ENCODE assay signal across 8 mouse cellular contexts in genomic region chr7:7188191-7188942, GRCm38 (mm10). TPM values are rescaled to one million over a fixed set of nuclear protein-coding genes. Genes with fewer than 3 reads are reported as not detected.
DNase-seq lines count a peak whose midpoint lies in the region; ATAC-seq and TF ChIP-seq lines count a peak whose summit lies in the region.

No protein-coding gene starts in this region.

- H3K4me3 ChIP-seq in brown adipose tissue, adult 24 weeks (ENCODE audit: insufficient read depth, low read depth, low read length), result peak overlapping the region; percentile 81
- H3K4me3 ChIP-seq in forebrain, embryonic 10.5 days, result peak overlapping the region; percentile 60
- H3K4me3 ChIP-seq in heart, postnatal 0 days (ENCODE audit: low read depth, low read length), result peak overlapping the region; percentile 63
- peak overlapping the region; percentile 63 for H3K4me3 ChIP-seq in liver, embryonic 16.5 days (ENCODE audit: low read depth, low read length)
- H3K4me3 ChIP-seq in neural tube, embryonic 12.5 days, result peak overlapping the region; percentile 45
- peak overlapping the region; percentile 54 for H3K4me3 ChIP-seq in stomach, postnatal 0 days (ENCODE audit: low read depth, low read length)

- no peak overlapping the region for H3K9ac ChIP-seq in heart, postnatal 0 days (replicated peaks; ENCODE audit: low read depth, low read length)
- H3K9ac ChIP-seq in liver, embryonic 16.5 days (ENCODE audit: low read depth, low read length), result no peak overlapping the region; the same call in 1 of the 2 replicates
- H3K9ac ChIP-seq in neural tube, embryonic 12.5 days, result no peak overlapping the region
- H3K9ac ChIP-seq in stomach, postnatal 0 days (ENCODE audit: low read length), result peak overlapping the region; percentile 47

- H3K27ac ChIP-seq in brown adipose tissue, adult 24 weeks (replicated peaks; ENCODE audit: low read depth, low read length), result no peak overlapping the region
- peak overlapping the region; percentile 80 for H3K27ac ChIP-seq in forebrain, embryonic 10.5 days
- no peak overlapping the region for H3K27ac ChIP-seq in heart, postnatal 0 days (ENCODE audit: low read depth)
- no peak overlapping the region for H3K27ac ChIP-seq in liver, embryonic 16.5 days (ENCODE audit: low read length)
- no peak overlapping the region for H3K27ac ChIP-seq in neural tube, embryonic 12.5 days
- H3K27ac ChIP-seq in stomach, postnatal 0 days (replicated peaks), result no peak overlapping the region

- DNase-seq in CD8-positive naive resting alpha-beta T cell, adult 2 months (ENCODE audit: low read depth in 2 of 2, low spot score in 2 of 2), result peak; percentile 47 to 70
- peak; percentile 75 for DNase-seq in forebrain, embryonic 10.5 days (ENCODE audit: extremely low spot score, low spot score)
- DNase-seq in heart, postnatal 0 days (ENCODE audit: low spot score), result peak; percentile 55
- DNase-seq in kidney, postnatal 4 days, result peak; percentile 75 to 79
- DNase-seq in stomach, postnatal 0 days (ENCODE audit: low spot score), result peak; percentile 81

- 13% methylated on average over 18 of the region's 18 CpGs for WGBS in forebrain, embryonic 10.5 days
- WGBS in heart, postnatal 0 days, result 11% methylated on average over 18 of the region's 18 CpGs
- 6% methylated on average over 18 of the region's 18 CpGs for WGBS in liver, embryonic 16.5 days (ENCODE audit: insufficient replicate concordance)
- 12% methylated on average over 18 of the region's 18 CpGs for WGBS in neural tube, embryonic 12.5 days
- 9% methylated on average over 18 of the region's 18 CpGs for WGBS in stomach, postnatal 0 days

- no peaks in the 10 kb centered on the region for H3K9me3 ChIP-seq in forebrain, embryonic 10.5 days
- no peaks in the 10 kb centered on the region for H3K9me3 ChIP-seq in heart, postnatal 0 days (replicated peaks; ENCODE audit: control insufficient read depth, low read length)
- H3K9me3 ChIP-seq in liver, embryonic 16.5 days (replicated peaks; ENCODE audit: control insufficient read depth, low read length), result no peaks in the 10 kb centered on the region
- H3K9me3 ChIP-seq in neural tube, embryonic 12.5 days, result no peaks in the 10 kb centered on the region
- H3K9me3 ChIP-seq in stomach, postnatal 0 days (ENCODE audit: control insufficient read depth, low read length), result no peaks in the 10 kb centered on the region

- H3K27me3 ChIP-seq in forebrain, embryonic 10.5 days (ENCODE audit: poor library complexity, severe bottlenecking), result no peaks in the 10 kb centered on the region
- no peaks in the 10 kb centered on the region for H3K27me3 ChIP-seq in heart, postnatal 0 days (ENCODE audit: control insufficient read depth, insufficient read depth, low read length)
- no peaks in the 10 kb centered on the region for H3K27me3 ChIP-seq in liver, embryonic 16.5 days (ENCODE audit: control insufficient read depth, insufficient read depth, low read depth, low read length)
- no peaks in the 10 kb centered on the region for H3K27me3 ChIP-seq in neural tube, embryonic 12.5 days (replicated peaks)
- no peaks in the 10 kb centered on the region for H3K27me3 ChIP-seq in stomach, postnatal 0 days (ENCODE audit: control insufficient read depth, insufficient read depth, low read length)

- peak; percentile 84 for ATAC-seq in heart, postnatal 0 days (ENCODE audit: insufficient read depth, low read depth)
- ATAC-seq in liver, embryonic 16.5 days (ENCODE audit: low read depth), result peak; percentile 89
- peak; percentile 97 for ATAC-seq in neural tube, embryonic 12.5 days (ENCODE audit: low FRiP score, low read depth)
- peak; percentile 94 for ATAC-seq in stomach, postnatal 0 days (ENCODE audit: low FRiP score, low TSS enrichment)

- no peak for TF ChIP-seq EP300 in heart, postnatal 0 days (IDR thresholded peaks at IDR 0.05; ENCODE audit: low read depth)
- no peak for TF ChIP-seq EP300 in stomach, postnatal 0 days (optimal IDR thresholded peaks at IDR 0.05)

- H3K4me2 ChIP-seq in heart, postnatal 0 days (ENCODE audit: low read depth, low read length), result peak overlapping the region; percentile 62
- peak overlapping the region; percentile 61 for H3K4me2 ChIP-seq in liver, embryonic 16.5 days (ENCODE audit: low read depth, low read length)
- H3K4me2 ChIP-seq in neural tube, embryonic 12.5 days (replicated peaks), result peak overlapping the region; percentile 53
- H3K4me2 ChIP-seq in stomach, postnatal 0 days (replicated peaks; ENCODE audit: low read depth), result peak overlapping the region; percentile 51

- 0 out of 2 replicates have a peak, but pooled peaks cover 3% of the 10 kb centered on the region for H3K36me3 ChIP-seq in forebrain, embryonic 10.5 days (replicated peaks)
- 0 out of 2 replicates have a peak, but pooled peaks cover under 1% of the 10 kb centered on the region for H3K36me3 ChIP-seq in heart, postnatal 0 days (replicated peaks; ENCODE audit: control insufficient read depth, insufficient read depth, low read length)
- no peaks in the 10 kb centered on the region for H3K36me3 ChIP-seq in liver, embryonic 16.5 days (ENCODE audit: control insufficient read depth, insufficient read depth)
- H3K36me3 ChIP-seq in neural tube, embryonic 12.5 days, result no peaks in the 10 kb centered on the region; the same call in 1 of the 2 replicates
- no peaks in the 10 kb centered on the region for H3K36me3 ChIP-seq in stomach, postnatal 0 days (ENCODE audit: control insufficient read depth, insufficient read depth, low read length)

- TF ChIP-seq CTCF in heart, postnatal 0 days (IDR thresholded peaks at IDR 0.05; ENCODE audit: low read depth), result peak; percentile 57
- TF ChIP-seq CTCF in stomach, postnatal 0 days (IDR thresholded peaks at IDR 0.05; ENCODE audit: low read depth), result peak; percentile 83

- H3K4me1 ChIP-seq in brown adipose tissue, adult 24 weeks (ENCODE audit: control insufficient read depth, insufficient read depth, insufficient read length, low read length), result no peaks in the 10 kb centered on the region
- H3K4me1 ChIP-seq in forebrain, embryonic 10.5 days, result 0 out of 2 replicates have a peak, but pooled peaks cover 2% of the 10 kb centered on the region
- no peaks in the 10 kb centered on the region for H3K4me1 ChIP-seq in heart, postnatal 0 days (ENCODE audit: control insufficient read depth, insufficient read depth)
- peaks cover 5% of the 10 kb centered on the region; the same call in 1 of the 2 replicates for H3K4me1 ChIP-seq in liver, embryonic 16.5 days (ENCODE audit: control insufficient read depth, low read depth, low read length)
- no peaks in the 10 kb centered on the region for H3K4me1 ChIP-seq in neural tube, embryonic 12.5 days
- no peaks in the 10 kb centered on the region for H3K4me1 ChIP-seq in stomach, postnatal 0 days (replicated peaks; ENCODE audit: control insufficient read depth, insufficient read depth)

RNA-seq across cellular contexts. Expression of gene Zfp418, which starts 17.2 kb away (rescaled TPM):
- 1.4 and 1.5 TPM in 2 replicates for polyA plus RNA-seq in brown adipose tissue, adult 24 weeks (2012; ENCODE audit: insufficient read depth, insufficient read length, missing spikeins)
- 2.4 and 2.6 TPM in 2 replicates for polyA plus RNA-seq in forebrain, embryonic 10.5 days (2016; fragmentation: Nextera tagmentation; extraction: Ambion mirVana)
- 0.46 TPM in 1 of 2 replicates, not detected in the other for total RNA-seq in heart, postnatal 0 days (2014; rRNA removed; ENCODE audit: low replicate concordance)
- 0.56 and 0.74 TPM in 2 replicates for polyA plus RNA-seq in heart, postnatal 0 days (2015; fragmentation: Nextera tagmentation; extraction: Ambion mirVana)
- polyA plus RNA-seq in liver, embryonic 16.5 days (2015; fragmentation: Nextera tagmentation; extraction: Ambion mirVana), result 0.30 and 0.37 TPM in 2 replicates
- polyA plus RNA-seq in neural tube, embryonic 12.5 days (2016; fragmentation: Nextera tagmentation; extraction: Ambion mirVana), result 2.6 and 2.8 TPM in 2 replicates
- polyA plus RNA-seq in stomach, postnatal 0 days (2015; fragmentation: Nextera tagmentation; extraction: Ambion mirVana), result 1.2 and 1.4 TPM in 2 replicates

RNA-seq across cellular contexts. Expression of gene Zfp772, which starts 21.4 kb away (rescaled TPM):
- 1.9 and 3.6 TPM in 2 replicates for polyA plus RNA-seq in brown adipose tissue, adult 24 weeks (2012; ENCODE audit: insufficient read depth, insufficient read length, missing spikeins)
- polyA plus RNA-seq in forebrain, embryonic 10.5 days (2016; fragmentation: Nextera tagmentation; extraction: Ambion mirVana), result 9.0 and 9.4 TPM in 2 replicates
- total RNA-seq in heart, postnatal 0 days (2014; rRNA removed; ENCODE audit: low replicate concordance), result 2.2 and 2.4 TPM in 2 replicates
- polyA plus RNA-seq in heart, postnatal 0 days (2015; fragmentation: Nextera tagmentation; extraction: Ambion mirVana), result 2.3 and 2.8 TPM in 2 replicates
- polyA plus RNA-seq in liver, embryonic 16.5 days (2015; fragmentation: Nextera tagmentation; extraction: Ambion mirVana), result 1.1 and 1.2 TPM in 2 replicates
- 8.9 and 9.0 TPM in 2 replicates for polyA plus RNA-seq in neural tube, embryonic 12.5 days (2016; fragmentation: Nextera tagmentation; extraction: Ambion mirVana)
- 6.9 and 7.4 TPM in 2 replicates for polyA plus RNA-seq in stomach, postnatal 0 days (2015; fragmentation: Nextera tagmentation; extraction: Ambion mirVana)

RNA-seq across cellular contexts. Expression of gene Zfp773, which starts 51.8 kb away (rescaled TPM):
- 0.63 TPM in 1 of 2 replicates, not detected in the other for polyA plus RNA-seq in brown adipose tissue, adult 24 weeks (2012; ENCODE audit: insufficient read depth, insufficient read length, missing spikeins)
- 4.4 and 5.4 TPM in 2 replicates for polyA plus RNA-seq in forebrain, embryonic 10.5 days (2016; fragmentation: Nextera tagmentation; extraction: Ambion mirVana)
- total RNA-seq in heart, postnatal 0 days (2014; rRNA removed; ENCODE audit: low replicate concordance), result 0.04 TPM in 2 replicates
- polyA plus RNA-seq in heart, postnatal 0 days (2015; fragmentation: Nextera tagmentation; extraction: Ambion mirVana), result 0.48 and 0.57 TPM in 2 replicates
- 0.32 and 0.35 TPM in 2 replicates for polyA plus RNA-seq in liver, embryonic 16.5 days (2015; fragmentation: Nextera tagmentation; extraction: Ambion mirVana)
- polyA plus RNA-seq in neural tube, embryonic 12.5 days (2016; fragmentation: Nextera tagmentation; extraction: Ambion mirVana), result 11.1 and 11.6 TPM in 2 replicates
- 0.45 and 0.63 TPM in 2 replicates for polyA plus RNA-seq in stomach, postnatal 0 days (2015; fragmentation: Nextera tagmentation; extraction: Ambion mirVana)

RNA-seq across cellular contexts. Expression of gene Vmn2r29, which starts 58.8 kb away (rescaled TPM):
- polyA plus RNA-seq in brown adipose tissue, adult 24 weeks (2012; ENCODE audit: insufficient read depth, insufficient read length, missing spikeins), result not detected in 2 replicates
- polyA plus RNA-seq in forebrain, embryonic 10.5 days (2016; fragmentation: Nextera tagmentation; extraction: Ambion mirVana), result 0.20 TPM in 1 of 2 replicates, not detected in the other
- total RNA-seq in heart, postnatal 0 days (2014; rRNA removed; ENCODE audit: low replicate concordance), result 0.88 TPM in 1 of 2 replicates, not detected in the other
- polyA plus RNA-seq in heart, postnatal 0 days (2015; fragmentation: Nextera tagmentation; extraction: Ambion mirVana), result not detected in 2 replicates
- polyA plus RNA-seq in liver, embryonic 16.5 days (2015; fragmentation: Nextera tagmentation; extraction: Ambion mirVana), result 0.21 TPM in 1 of 2 replicates, not detected in the other
- polyA plus RNA-seq in neural tube, embryonic 12.5 days (2016; fragmentation: Nextera tagmentation; extraction: Ambion mirVana), result 0.43 and 0.83 TPM in 2 replicates
- 0.27 and 0.34 TPM in 2 replicates for polyA plus RNA-seq in stomach, postnatal 0 days (2015; fragmentation: Nextera tagmentation; extraction: Ambion mirVana)
